Mouse (Mus musculus) midbrain, embryonic 11.5 days (tissue): ENCODE data around the gene Atp7a. TPM values are rescaled to one million over a fixed set of nuclear protein-coding genes. Genes with fewer than 3 reads are reported as not detected.

Experiments used
- ATAC-seq: fragments of 200-750 bp; cut with Nextera tagmentation; 2 replicates; pipeline ENCODE4 v1.8.0; 2017; ENCODE audit warnings: moderate TSS enrichment, moderate library complexity; ENCODE audit not compliant: low FRiP score
- DNase-seq: peaks from one replicate; pipeline ENCODE4 v3.0.0; 2015; ENCODE audit warnings: low spot score; ENCODE audit errors: missing footprints
- H3K27ac ChIP-seq: fragments of 300-500 bp; sonication (generic); 2 replicates; pipeline ENCODE4 v1.5.1; 2014; ENCODE audit warnings: low read depth, low read length
- H3K27me3 ChIP-seq: fragments of 300-500 bp; sonication (generic); 2 replicates; pipeline ENCODE4 v1.6.1; 2014; ENCODE audit warnings: mild to moderate bottlenecking, low read length, moderate library complexity, mixed read lengths; ENCODE audit not compliant: control insufficient read depth, insufficient read depth
- H3K36me3 ChIP-seq: fragments of 300-500 bp; sonication (generic); 2 replicates; pipeline ENCODE4 v1.6.1; 2014; ENCODE audit warnings: mild to moderate bottlenecking, low read length, moderate library complexity, mixed read lengths; ENCODE audit not compliant: control insufficient read depth, insufficient read depth
- H3K4me1 ChIP-seq: fragments of 300-500 bp; sonication (generic); 2 replicates; pipeline ENCODE4 v1.6.1; 2014; ENCODE audit warnings: low read length; ENCODE audit not compliant: control insufficient read depth, insufficient read depth
- H3K4me2 ChIP-seq: fragments of 300-500 bp; sonication (generic); 2 replicates; pipeline ENCODE4 v1.6.1; 2014; ENCODE audit warnings: mild to moderate bottlenecking, moderate library complexity
- H3K4me3 ChIP-seq: fragments of 300-500 bp; sonication (generic); 2 replicates; pipeline ENCODE4 v1.5.1; 2014; ENCODE audit warnings: low read depth, low read length
- H3K9ac ChIP-seq: fragments of 300-500 bp; sonication (generic); 2 replicates; pipeline ENCODE4 v1.6.1; 2014; ENCODE audit warnings: low read length
- H3K9me3 ChIP-seq: fragments of 300-500 bp; sonication (generic); 2 replicates; pipeline ENCODE4 v1.6.1; 2016; ENCODE audit warnings: low read length; ENCODE audit not compliant: control insufficient read depth
- WGBS: fragments of 180-500 bp; shearing (Covaris S2); extraction: QIAGEN DNeasy Blood & Tissue Kit; methylation state at CpG from one replicate; pipeline ENCODE4 v1.1.7; 2014; 5-methylcytosine and 5-hydroxymethylcytosine counted together
- polyA plus RNA-seq: library from polyadenylated mRNA; unstranded; fragments of >200 nt; fragmentation: Nextera tagmentation; extraction: Ambion mirVana; gene quantifications from 2 replicates; pipeline ENCODE4 v1.2.1, GENCODE M21; 2014

Gene Atp7a
- polyA plus RNA-seq, 1 experiment from 2014 or later = 25.4 TPM

DNA sequence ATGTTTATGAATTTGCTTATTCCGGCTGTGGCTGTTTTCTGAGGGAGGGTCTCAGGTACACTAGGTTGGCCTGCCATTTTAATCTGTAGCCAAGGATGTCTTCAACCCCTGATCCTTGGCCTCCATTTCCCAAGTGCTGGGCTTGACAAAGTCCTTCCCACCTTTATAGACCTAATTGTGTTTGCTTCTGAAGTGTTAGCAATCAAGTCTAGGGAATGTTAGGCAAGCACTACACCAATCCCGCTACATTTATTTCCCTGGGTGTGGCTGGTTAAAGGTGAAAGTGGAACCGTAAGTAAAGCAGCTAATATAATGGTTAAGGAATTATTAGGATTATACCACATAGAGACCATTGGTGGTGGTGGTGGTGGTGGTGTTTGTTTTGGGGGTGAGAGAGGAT is 10.0 kb upstream of the Atp7a start:
- Histone ChIP-seq H3K9ac (no peak overlapping the region), H3K4me3 (no peak overlapping the region), H3K27me3 (no peaks in the 10 kb centered on the region), H3K27ac (no peak overlapping the region), H3K36me3 (0 out of 2 replicates have a peak, but pooled peaks cover 2% of the 10 kb centered on the region), H3K4me1 (no peaks in the 10 kb centered on the region), H3K4me2 (0 out of 2 replicates have a peak overlapping the region, but pooled peaks have one; percentile 15), H3K9me3 (no peaks in the 10 kb centered on the region)
- WGBS = 88% methylated on average over 3 of the region's 3 CpGs
- no peak for DNase-seq
- no peak for ATAC-seq

DNA sequence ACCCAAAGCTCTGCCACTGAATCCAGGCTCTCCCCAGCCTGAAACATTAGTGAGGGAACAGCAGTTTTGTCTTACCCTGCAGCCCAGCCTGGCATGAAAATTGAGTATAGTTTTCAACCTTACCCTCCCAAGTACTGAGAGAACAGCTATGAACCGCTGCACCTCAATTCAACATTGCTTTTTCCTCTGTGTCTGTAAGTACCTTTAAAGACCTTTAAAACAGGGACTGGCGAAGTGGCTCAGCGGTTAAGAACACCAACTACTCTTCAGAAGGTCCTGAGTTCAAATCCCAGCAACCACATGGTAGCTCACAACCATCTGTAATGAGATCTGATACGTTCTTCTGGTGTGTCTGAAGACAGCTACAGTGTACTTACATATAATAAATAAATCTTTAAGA is 9.6 kb upstream of the Atp7a start:
- DNase-seq (no peak), ATAC-seq (no peak)
- H3K4me2 ChIP-seq = no peak overlapping the region
- no peaks in the 10 kb centered on the region for H3K27me3 ChIP-seq
- no peak overlapping the region for H3K4me3 ChIP-seq
- WGBS = 90% methylated on average over 4 of the region's 4 CpGs
- H3K9me3 ChIP-seq = no peaks in the 10 kb centered on the region
- no peaks in the 10 kb centered on the region for H3K4me1 ChIP-seq
- H3K9ac ChIP-seq = no peak overlapping the region
- H3K27ac ChIP-seq = no peak overlapping the region
- H3K36me3 ChIP-seq = 0 out of 2 replicates have a peak, but pooled peaks cover 2% of the 10 kb centered on the region

- DNase-seq (no peak), ATAC-seq (no peak; the same call in 1 of the 2 replicates)
- Histone ChIP-seq H3K4me3 (peak overlapping the region; percentile 44), H3K9me3 (no peaks in the 10 kb centered on the region), H3K27me3 (no peaks in the 10 kb centered on the region), H3K4me2 (peak overlapping the region; percentile 51), H3K9ac (peak overlapping the region; percentile 66), H3K4me1 (no peaks in the 10 kb centered on the region), H3K27ac (no peak overlapping the region), H3K36me3 (no peaks in the 10 kb centered on the region)
- WGBS = 22% methylated on average over 8 of the region's 8 CpGs
Measured at GRCm38 (mm10) chrX:106027343-106027674, 233 bp downstream of the Atp7a start.

DNA sequence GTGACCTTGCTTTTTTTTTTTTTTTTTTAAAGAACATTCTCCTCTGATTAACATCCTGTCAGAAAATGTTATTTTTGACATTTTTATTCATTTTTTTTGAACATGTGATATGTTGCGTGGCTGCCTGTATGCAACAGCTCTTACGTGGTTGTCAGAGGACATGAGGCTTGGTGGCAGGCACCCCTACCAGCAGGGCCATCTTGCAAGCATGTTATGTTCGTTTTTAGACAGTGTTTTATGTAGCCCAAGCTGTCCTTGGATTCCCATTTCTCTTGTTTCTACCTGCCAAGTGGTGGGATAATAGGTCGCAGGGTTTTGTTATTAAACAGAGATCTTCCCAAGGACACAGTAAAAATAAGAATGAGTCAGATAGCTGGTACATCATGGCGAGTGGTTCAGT is 3.1 kb downstream of the Atp7a start:
- ATAC-seq = no peak
- H3K4me2 ChIP-seq = no peak overlapping the region
- no peaks in the 10 kb centered on the region for H3K36me3 ChIP-seq
- H3K9ac ChIP-seq = no peak overlapping the region
- 77% methylated on average over 5 of the region's 5 CpGs for WGBS
- no peaks in the 10 kb centered on the region for H3K9me3 ChIP-seq
- no peak overlapping the region for H3K4me3 ChIP-seq
- no peaks in the 10 kb centered on the region for H3K27me3 ChIP-seq
- DNase-seq = no peak
- H3K4me1 ChIP-seq = no peaks in the 10 kb centered on the region
- no peak overlapping the region for H3K27ac ChIP-seq

GRCm38 (mm10) chrX:106031124-106031523 is 4.0 kb downstream of the Atp7a start:
- Histone ChIP-seq H3K36me3 (no peaks in the 10 kb centered on the region), H3K9me3 (no peaks in the 10 kb centered on the region), H3K27ac (no peak overlapping the region), H3K4me1 (no peaks in the 10 kb centered on the region), H3K27me3 (no peaks in the 10 kb centered on the region), H3K4me3 (no peak overlapping the region), H3K4me2 (no peak overlapping the region), H3K9ac (no peak overlapping the region)
- DNase-seq (no peak), ATAC-seq (no peak)

GRCm38 (mm10) chrX:106035727-106036126 is 8.7 kb downstream of the Atp7a start:
- Histone ChIP-seq H3K9me3 (no peaks in the 10 kb centered on the region), H3K4me2 (no peak overlapping the region), H3K36me3 (no peaks in the 10 kb centered on the region), H3K9ac (no peak overlapping the region), H3K27me3 (no peaks in the 10 kb centered on the region), H3K4me1 (no peaks in the 10 kb centered on the region), H3K4me3 (no peak overlapping the region), H3K27ac (no peak overlapping the region)
- ATAC-seq (no peak), DNase-seq (no peak)
- 86% methylated on average over 2 of the region's 2 CpGs for WGBS

DNA sequence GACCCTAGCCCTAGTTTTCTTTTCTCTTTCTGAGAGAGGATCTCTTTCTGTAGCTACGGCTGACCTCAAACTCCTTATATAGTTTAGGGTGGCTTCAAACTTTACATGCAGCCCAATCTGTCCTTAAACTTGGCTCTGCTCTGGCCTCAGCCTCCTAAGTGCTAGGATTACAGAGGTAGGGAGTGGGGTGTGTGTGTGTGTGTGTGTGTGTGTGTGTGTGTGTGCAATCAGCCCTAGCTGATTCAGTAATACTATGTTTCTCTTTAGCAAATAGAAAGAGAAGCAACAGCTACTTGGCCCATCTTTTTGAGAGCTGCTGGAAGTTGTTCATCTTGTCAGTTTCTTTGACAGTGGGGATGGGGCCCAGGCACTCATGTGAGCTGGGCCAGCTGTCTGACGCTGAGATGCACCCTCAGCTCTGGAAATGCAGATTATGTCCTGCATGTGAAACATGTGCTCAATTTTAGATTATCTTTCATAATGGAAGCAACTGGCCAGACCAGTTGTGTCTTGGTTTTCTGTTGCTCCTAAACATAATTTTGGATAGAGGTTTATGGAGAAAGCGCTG is 10.2 kb downstream of the Atp7a start:
- no peaks in the 10 kb centered on the region for H3K36me3 ChIP-seq
- no peaks in the 10 kb centered on the region for H3K27me3 ChIP-seq
- H3K4me2 ChIP-seq = no peak overlapping the region
- ATAC-seq (no peak), DNase-seq (no peak)
- H3K4me3 ChIP-seq = no peak overlapping the region
- no peaks in the 10 kb centered on the region for H3K4me1 ChIP-seq
- no peak overlapping the region for H3K27ac ChIP-seq
- H3K9ac ChIP-seq = no peak overlapping the region
- 88% methylated on average over 3 of the region's 3 CpGs for WGBS
- no peaks in the 10 kb centered on the region for H3K9me3 ChIP-seq

DNA sequence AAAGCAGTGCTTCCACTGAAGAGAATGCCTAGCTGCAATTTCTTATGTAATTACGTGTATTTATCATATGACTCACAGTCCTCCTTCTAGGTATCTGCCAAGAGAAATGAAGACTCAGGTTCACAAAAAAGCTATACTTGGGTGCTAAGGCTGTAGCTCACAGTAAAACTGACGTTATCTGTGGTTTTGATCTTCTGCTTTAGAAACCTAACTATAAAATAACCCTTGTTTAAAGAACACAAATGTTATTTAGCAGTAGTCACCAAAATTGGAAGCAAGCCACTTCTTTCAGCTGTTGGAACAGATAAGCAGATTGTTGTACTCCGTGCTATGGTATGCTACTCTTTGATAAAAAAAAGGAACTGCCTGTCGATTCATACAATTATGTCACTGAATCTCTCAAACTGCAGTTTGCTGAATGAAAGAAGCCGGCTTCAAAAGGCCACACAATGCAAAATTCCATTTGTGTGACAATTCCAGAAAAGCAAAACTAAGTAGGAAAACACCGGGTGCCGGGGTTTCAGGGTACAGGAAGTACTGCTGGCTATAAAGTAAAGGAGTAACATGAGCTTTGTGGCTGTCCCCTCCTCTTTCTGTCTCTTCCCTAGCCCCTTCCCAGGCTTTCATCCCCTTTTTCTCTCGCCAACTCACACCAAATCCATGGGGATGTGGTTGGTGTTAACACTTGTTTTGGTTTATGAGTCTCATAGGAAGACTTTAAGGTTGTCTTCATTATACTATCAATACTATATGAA is 17.0 kb downstream of the Atp7a start:
- Histone ChIP-seq H3K4me2 (no peak overlapping the region), H3K27me3 (no peaks in the 10 kb centered on the region; the same call in 1 of the 2 replicates), H3K9me3 (no peaks in the 10 kb centered on the region), H3K4me3 (no peak overlapping the region), H3K36me3 (no peaks in the 10 kb centered on the region), H3K27ac (no peak overlapping the region), H3K4me1 (no peaks in the 10 kb centered on the region), H3K9ac (no peak overlapping the region)
- no peak for DNase-seq
- no peak for ATAC-seq
- 69% methylated on average over 8 of the region's 8 CpGs for WGBS

DNA sequence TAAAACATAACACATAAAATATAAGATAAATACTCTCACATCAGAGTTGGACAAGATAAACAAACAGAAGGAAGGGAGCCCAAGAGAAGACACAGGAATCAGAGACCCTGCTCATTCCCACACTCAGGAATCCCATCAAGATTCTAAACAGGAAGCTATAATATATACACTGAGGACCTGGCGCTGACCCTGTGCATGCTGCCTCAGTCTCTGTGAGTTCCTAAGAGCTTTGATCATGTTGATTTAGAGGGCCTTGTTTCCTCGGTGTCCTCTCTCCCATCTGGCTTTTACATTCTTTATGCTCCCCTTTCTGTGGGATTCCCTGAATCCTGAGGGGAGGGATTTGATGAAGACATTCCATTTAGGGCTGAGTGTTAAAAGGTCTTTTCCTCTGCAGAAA is 18.4 kb downstream of the Atp7a start:
- no peak for ATAC-seq
- no peaks in the 10 kb centered on the region for H3K9me3 ChIP-seq
- 45% methylated on average over 2 of the region's 2 CpGs for WGBS
- no peaks in the 10 kb centered on the region for H3K4me1 ChIP-seq
- H3K4me2 ChIP-seq = no peak overlapping the region
- no peaks in the 10 kb centered on the region; the same call in 1 of the 2 replicates for H3K27me3 ChIP-seq
- H3K36me3 ChIP-seq = no peaks in the 10 kb centered on the region
- no peak for DNase-seq
- no peak overlapping the region for H3K9ac ChIP-seq
- H3K4me3 ChIP-seq = no peak overlapping the region
- H3K27ac ChIP-seq = no peak overlapping the region
